Mouse (Mus musculus) CH12.LX (cell line): ENCODE measurements around the gene Fkbp10. TPM values are rescaled to one million over a fixed set of nuclear protein-coding genes. Genes with fewer than 3 reads are reported as not detected.

Source experiments
- DNase-seq: peaks from one replicate; pipeline ENCODE4 v3.0.0-alpha.2; 2013; ENCODE audit errors: extremely low read depth
- H3K27ac ChIP-seq: 2 replicates; pipeline ENCODE4 v1.5.1; 2012; ENCODE audit warnings: low read depth, mild to moderate bottlenecking, control low read depth, moderate library complexity; ENCODE audit not compliant: insufficient read depth
- H3K27me3 ChIP-seq: replicated peaks from 2 replicates; pipeline ENCODE3; 2012; ENCODE audit warnings: inconsistent platforms
- H3K36me3 ChIP-seq, 2 experiments: replicated peaks in 1 of 2; 2 replicates each; pipeline versions ENCODE3 to v1.6.1; 2012; ENCODE audit warnings: inconsistent platforms in 1 of 2, low read length in 1 of 2, mild to moderate bottlenecking in 1 of 2, mixed read lengths in 1 of 2, moderate library complexity in 1 of 2; ENCODE audit not compliant: control insufficient read depth in 1 of 2, insufficient read depth in 1 of 2
- H3K4me1 ChIP-seq, 2 experiments: 2 replicates each; pipeline ENCODE4 v1.6.1; 2012; ENCODE audit warnings: inconsistent platforms in 1 of 2, moderate library complexity in 1 of 2; ENCODE audit not compliant: insufficient read depth in 2 of 2, control insufficient read depth in 1 of 2
- H3K4me2 ChIP-seq: 2 replicates; pipeline ENCODE4 v1.6.1; 2012; ENCODE audit warnings: low read depth, mild to moderate bottlenecking, control low read depth; ENCODE audit not compliant: poor library complexity, insufficient read depth, severe bottlenecking
- H3K4me3 ChIP-seq, 3 experiments: fragments of 150-350 bp in 1 of 3; sonication (generic) in 1 of 3; replicated peaks in 1 of 3; 2 replicates each; pipeline versions ENCODE3 to v1.5.1; 2011 to 2012; ENCODE audit warnings: low read depth in 2 of 3, low read length in 2 of 3, mild to moderate bottlenecking in 2 of 3, moderate library complexity in 2 of 3, control low read depth in 1 of 3, improper control_type of control experiment in 1 of 3, inconsistent platforms in 1 of 3, mixed read lengths in 1 of 3; ENCODE audit not compliant: poor library complexity in 1 of 3
- H3K79me2 ChIP-seq: replicated peaks from 2 replicates; pipeline ENCODE4 v1.6.1; 2012; ENCODE audit warnings: mild to moderate bottlenecking, moderate library complexity; ENCODE audit not compliant: control insufficient read depth, poor library complexity, insufficient read depth, severe bottlenecking; ENCODE audit errors: extremely low read depth
- H3K9ac ChIP-seq: 2 replicates; pipeline ENCODE4 v1.6.1; 2012; ENCODE audit warnings: low read depth, mild to moderate bottlenecking, control low read depth, moderate library complexity; ENCODE audit not compliant: insufficient read depth
- H3K9me3 ChIP-seq: replicated peaks from 2 replicates; pipeline ENCODE3; 2012; ENCODE audit warnings: low read length, inconsistent platforms, mixed read lengths
- BHLHE40 ChIP-seq: IDR thresholded peaks from 2 replicates; pipeline ENCODE4 v1.6.1; 2011; ENCODE audit warnings: mild to moderate bottlenecking, low read depth, low read length, improper control_type of control experiment
- CHD1 ChIP-seq: IDR thresholded peaks from 2 replicates; pipeline ENCODE4 v1.6.1; 2012; ENCODE audit warnings: low read depth, low read length, improper control_type of control experiment, inconsistent platforms
- CHD2 ChIP-seq: IDR thresholded peaks from 2 replicates; pipeline ENCODE4 v1.6.1; 2011; ENCODE audit warnings: low read length, improper control_type of control experiment
- CTCF ChIP-seq, 2 experiments: IDR thresholded peaks in 1 of 2; conservative IDR thresholded peaks in 1 of 2; 2 replicates each; pipeline ENCODE4 v1.5.1; 2011 to 2012; ENCODE audit warnings: low read depth in 2 of 2, low read length in 2 of 2, improper control_type of control experiment in 1 of 2, inconsistent platforms in 1 of 2, mild to moderate bottlenecking in 1 of 2, moderate library complexity in 1 of 2
- E2F4 ChIP-seq: IDR thresholded peaks from 2 replicates; pipeline ENCODE4 v1.6.1; 2011; ENCODE audit warnings: low read depth, low read length, improper control_type of control experiment; ENCODE audit not compliant: insufficient replicate concordance
- ETS1 ChIP-seq: conservative IDR thresholded peaks from 2 replicates; pipeline ENCODE4 v1.6.1; 2012; ENCODE audit warnings: low read depth, mild to moderate bottlenecking, inconsistent platforms, low read length, improper control_type of control experiment, moderate library complexity
- IRF4 ChIP-seq: IDR thresholded peaks from 2 replicates; pipeline ENCODE4 v1.6.1; 2014; ENCODE audit warnings: low read depth, mild to moderate bottlenecking, inconsistent platforms, low read length, improper control_type of control experiment
- JUND ChIP-seq: conservative IDR thresholded peaks from 2 replicates; pipeline ENCODE4 v1.6.1; 2011; ENCODE audit warnings: low read depth, low read length, improper control_type of control experiment
- KAT2A ChIP-seq: IDR thresholded peaks from 2 replicates; pipeline ENCODE4 v1.6.1; 2012; ENCODE audit warnings: low read length, improper control_type of control experiment, inconsistent platforms; ENCODE audit not compliant: insufficient replicate concordance
- MAFK ChIP-seq: IDR thresholded peaks from 2 replicates; pipeline ENCODE4 v1.6.1; 2011; ENCODE audit warnings: low read length, improper control_type of control experiment; ENCODE audit not compliant: insufficient replicate concordance
- MAX ChIP-seq: IDR thresholded peaks from 2 replicates; pipeline ENCODE4 v1.6.1; 2011; ENCODE audit warnings: low read length, improper control_type of control experiment
- MEF2A ChIP-seq: IDR thresholded peaks from 2 replicates; pipeline ENCODE4 v1.6.1; 2014; ENCODE audit warnings: low read depth, mild to moderate bottlenecking, inconsistent platforms, low read length, improper control_type of control experiment, borderline replicate concordance
- MYC ChIP-seq: IDR thresholded peaks from 2 replicates; pipeline ENCODE4 v1.6.1; 2011; ENCODE audit warnings: low read depth, mild to moderate bottlenecking, improper control_type of control experiment, low read length
- NELFE ChIP-seq: IDR thresholded peaks from 2 replicates; pipeline ENCODE4 v1.6.1; 2011; ENCODE audit warnings: low read depth, low read length, improper control_type of control experiment
- NRF1 ChIP-seq: IDR thresholded peaks from 2 replicates; pipeline ENCODE4 v1.6.1; 2014; ENCODE audit warnings: low read depth, mild to moderate bottlenecking, inconsistent platforms, low read length, improper control_type of control experiment, moderate library complexity
- PAX5 ChIP-seq: IDR thresholded peaks from 2 replicates; pipeline ENCODE4 v1.6.1; 2012; ENCODE audit warnings: low read length, inconsistent platforms, mixed read lengths
- POLR2A ChIP-seq: IDR thresholded peaks from 2 replicates; pipeline ENCODE4 v1.6.1; 2011; ENCODE audit warnings: low read depth, mild to moderate bottlenecking, improper control_type of control experiment, low read length
- SIN3A ChIP-seq: IDR thresholded peaks from 2 replicates; pipeline ENCODE4 v1.6.1; 2012; ENCODE audit warnings: low read length, improper control_type of control experiment, inconsistent platforms
- TBP ChIP-seq: conservative IDR thresholded peaks from 2 replicates; pipeline ENCODE4 v1.6.1; 2011; ENCODE audit warnings: low read depth, low read length, improper control_type of control experiment
- UBTF ChIP-seq: IDR thresholded peaks from 2 replicates; pipeline ENCODE4 v1.6.1; 2012; ENCODE audit warnings: low read depth, mild to moderate bottlenecking, inconsistent platforms, low read length, improper control_type of control experiment, moderate library complexity
- USF1 ChIP-seq: IDR thresholded peaks from 2 replicates; pipeline ENCODE4 v1.6.1; 2014; ENCODE audit warnings: low read depth, mild to moderate bottlenecking, inconsistent platforms, low read length, improper control_type of control experiment
- USF2 ChIP-seq: conservative IDR thresholded peaks from 2 replicates; pipeline ENCODE4 v1.6.1; 2011; ENCODE audit warnings: low read depth, low read length, improper control_type of control experiment
- ZC3H11A ChIP-seq: IDR thresholded peaks from 2 replicates; pipeline ENCODE4 v1.6.1; 2012; ENCODE audit warnings: low read depth, mild to moderate bottlenecking, inconsistent platforms, low read length, improper control_type of control experiment
- ZKSCAN1 ChIP-seq: IDR thresholded peaks from 2 replicates; pipeline ENCODE4 v1.6.1; 2012; ENCODE audit warnings: low read depth, inconsistent platforms, low read length, improper control_type of control experiment, borderline replicate concordance
- ZNF384 ChIP-seq: IDR thresholded peaks from 2 replicates; pipeline ENCODE4 v1.6.1; 2012; ENCODE audit warnings: low read depth, low read length, improper control_type of control experiment, inconsistent platforms
- dilution Hi-C: fragments of 300-500 bp; cut with MboI; formaldehyde crosslinking; loops from 2 replicates; pipeline ENCODE4 v1.14.3; 2020; ENCODE audit warnings: low sequenced_read_pairs; ENCODE audit not compliant: extremely low pct_unique_long_range_greater_than_20kb, extremely low pct_ligation_motif_present
- in situ Hi-C: fragments of 300-500 bp; cut with MboI; formaldehyde crosslinking; loops from 3 replicates; pipeline ENCODE4 v1.14.3; 2019; ENCODE audit warnings: low sequenced_read_pairs, low pct_ligation_motif_present, low pct_unique_long_range_greater_than_20kb, mixed read lengths
- polyA plus RNA-seq: library from polyadenylated mRNA; unstranded; fragments of >175 nt; gene quantifications from 2 replicates; pipeline ENCODE4 v1.2.1, GENCODE M21; 2012; ENCODE audit warnings: low read depth; ENCODE audit not compliant: insufficient read length
- total RNA-seq, 2 experiments: library from RNA; depleted of rRNA; stranded (reverse); fragments of 300-350 nt in 1 of 2; fragments of >200 nt in 1 of 2; gene quantifications; 2 replicates each; pipeline ENCODE4 v1.2.3; 2012 to 2014

Fkbp10 gene
- total and polyA plus RNA-seq, 3 experiments: 0.31 to 0.46 (median 0.34) TPM

GRCm38 (mm10) chr11:100387111-100387510 is 28.4 kb upstream of the Fkbp10 start:
- Histone ChIP-seq H3K9me3 (no peaks in the 10 kb centered on the region), H3K4me1 (peaks cover 16 to 36% of the 10 kb centered on the region in 2 experiments), H3K79me2 (no peaks in the 10 kb centered on the region), H3K36me3 (no peaks in the 10 kb centered on the region), H3K4me2 (no peak overlapping the region), H3K9ac (no peak overlapping the region), H3K4me3 (no peak overlapping the region), H3K27ac (no peak overlapping the region), H3K27me3 (peaks cover 57% of the 10 kb centered on the region)
- dilution Hi-C loops: no loop called here
- in situ Hi-C loops: no loop called here
- TF ChIP-seq ETS1: no peak
- TF ChIP-seq NELFE: no peak
- no peak for TF ChIP-seq KAT2A
- TF ChIP-seq MYC: no peak
- TF ChIP-seq ZKSCAN1: peak; percentile 42; the same call in 1 of the 2 replicates
- TF ChIP-seq USF1: no peak
- TF ChIP-seq IRF4: no peak
- DNase-seq: no peak

GRCm38 (mm10) chr11:100387589-100388375 is 27.7 kb upstream of the Fkbp10 start:
- H3K9ac ChIP-seq: no peak overlapping the region

GRCm38 (mm10) chr11:100388588-100388987 is 26.9 kb upstream of the Fkbp10 start:
- TF ChIP-seq BHLHE40: no peak
- no peak for TF ChIP-seq POLR2A
- no peak for TF ChIP-seq USF1
- TF ChIP-seq ZC3H11A: no peak
- no peak for TF ChIP-seq TBP
- no peak for TF ChIP-seq NRF1
- no peak for TF ChIP-seq PAX5
- TF ChIP-seq ZNF384: no peak
- no peak for TF ChIP-seq KAT2A
- no peak for TF ChIP-seq MAX
- no peak for TF ChIP-seq MYC
- no peak for TF ChIP-seq UBTF
- no peak for TF ChIP-seq USF2
- no peak for TF ChIP-seq ETS1
- no peak for TF ChIP-seq ZKSCAN1
- no peak for TF ChIP-seq JUND
- TF ChIP-seq MAFK: no peak
- TF ChIP-seq SIN3A: no peak
- no peak for TF ChIP-seq IRF4
- TF ChIP-seq CHD2: no peak
- Histone ChIP-seq H3K4me2 (no peak overlapping the region), H3K27ac (no peak overlapping the region), H3K27me3 (peaks cover 65% of the 10 kb centered on the region), H3K36me3 (no peaks in the 10 kb centered on the region), H3K79me2 (no peaks in the 10 kb centered on the region), H3K4me1 (peaks cover 19 to 44% of the 10 kb centered on the region in 2 experiments), H3K9me3 (no peaks in the 10 kb centered on the region), H3K9ac (no peak overlapping the region), H3K4me3 (no peak overlapping the region)
- dilution Hi-C loops: no loop called here
- in situ Hi-C loops: no loop called here
- no peak for DNase-seq

More at GRCm38 (mm10) chr11:100387589-100388375, 27.7 kb upstream of the Fkbp10 start:
- Histone ChIP-seq H3K4me2 (no peak overlapping the region), H3K4me1 (peaks cover 16 to 36% of the 10 kb centered on the region in 2 experiments), H3K27ac (no peak overlapping the region), H3K27me3 (peaks cover 62% of the 10 kb centered on the region), H3K4me3 (no peak overlapping the region), H3K36me3 (no peaks in the 10 kb centered on the region), H3K9me3 (no peaks in the 10 kb centered on the region), H3K79me2 (no peaks in the 10 kb centered on the region)
- dilution Hi-C loops (no loop called here), in situ Hi-C loops (no loop called here)
- TF ChIP-seq NELFE (no peak), CHD1 (no peak), E2F4 (no peak), MAFK (no peak), CTCF (conservative IDR thresholded peaks at IDR 0.05 in 1 of 2, IDR thresholded peaks at IDR 0.05 in 1 of 2; ENCODE audit: low read depth in 2 of 2, low read length in 2 of 2) (no peak), MEF2A (0 out of 2 replicates have a peak, but pooled peaks have one; percentile 32), POLR2A (no peak)
- DNase-seq: no peak
